Mouse (Mus musculus): ENCODE measurements around the gene Cacnb3. TPM values are rescaled to one million over a fixed set of nuclear protein-coding genes. Genes with fewer than 3 reads are reported as not detected.

Cacnb3 gene
- polyA plus RNA-seq, 1 experiment from 2014 or later, result 15.1 TPM

DNA sequence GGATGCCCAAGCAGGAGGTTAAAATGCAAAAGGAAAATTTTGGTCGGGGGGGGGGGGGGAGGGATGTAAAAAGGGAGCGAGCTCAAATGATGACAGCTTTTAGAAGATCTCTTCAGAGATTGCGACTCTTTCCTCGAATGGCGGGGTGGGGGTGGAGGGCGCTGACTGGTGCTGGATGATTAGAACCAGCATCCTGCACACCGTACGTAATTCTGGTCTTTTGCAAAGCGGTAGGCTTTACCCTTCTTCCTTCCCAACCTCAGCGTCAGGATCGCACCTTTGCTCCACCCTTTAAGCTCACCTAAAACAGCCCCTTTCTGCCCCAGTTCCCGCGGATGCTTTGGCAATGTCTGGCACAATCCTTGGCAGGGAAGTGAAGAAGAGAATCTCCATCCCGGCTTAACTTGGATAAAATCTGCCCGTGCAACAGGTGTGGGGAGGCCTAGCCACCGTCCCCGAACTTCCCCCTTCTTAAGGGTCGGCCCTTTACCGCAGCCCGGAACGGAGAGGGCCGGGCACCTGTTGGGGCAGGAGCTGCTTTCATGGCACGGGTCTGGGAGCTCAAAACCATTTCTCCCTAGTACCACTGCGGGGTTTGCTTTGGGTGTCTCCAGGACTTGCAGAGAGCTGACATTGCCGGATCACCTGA lies 3.3 kb downstream of the Cacnb3 start:
- TF ChIP-seq EP300 (optimal IDR thresholded peaks at IDR 0.05), result no peak
- H3K36me3 ChIP-seq (ENCODE audit: control insufficient read depth, insufficient read depth, low read length), result no peaks in the 10 kb centered on the region
- H3K9me3 ChIP-seq (ENCODE audit: control insufficient read depth, low read length), result no peaks in the 10 kb centered on the region
- peak overlapping the region; percentile 79 for H3K9ac ChIP-seq (ENCODE audit: low read length)
- no peak for DNase-seq (ENCODE audit: low spot score)
- H3K27me3 ChIP-seq (ENCODE audit: control insufficient read depth, insufficient read depth, low read length), result no peaks in the 10 kb centered on the region
- H3K4me1 ChIP-seq (replicated peaks; ENCODE audit: control insufficient read depth, insufficient read depth), result peaks cover 4% of the 10 kb centered on the region
- no peak for ATAC-seq (ENCODE audit: low FRiP score, low TSS enrichment)
- 2% methylated on average over 24 of the region's 25 CpGs for WGBS
- no peak overlapping the region; the same call in 1 of the 2 replicates for H3K27ac ChIP-seq (replicated peaks)
- H3K4me2 ChIP-seq (replicated peaks; ENCODE audit: low read depth), result peak overlapping the region; percentile 96
- H3K4me3 ChIP-seq (ENCODE audit: low read depth, low read length), result peak overlapping the region; percentile 81

DNA sequence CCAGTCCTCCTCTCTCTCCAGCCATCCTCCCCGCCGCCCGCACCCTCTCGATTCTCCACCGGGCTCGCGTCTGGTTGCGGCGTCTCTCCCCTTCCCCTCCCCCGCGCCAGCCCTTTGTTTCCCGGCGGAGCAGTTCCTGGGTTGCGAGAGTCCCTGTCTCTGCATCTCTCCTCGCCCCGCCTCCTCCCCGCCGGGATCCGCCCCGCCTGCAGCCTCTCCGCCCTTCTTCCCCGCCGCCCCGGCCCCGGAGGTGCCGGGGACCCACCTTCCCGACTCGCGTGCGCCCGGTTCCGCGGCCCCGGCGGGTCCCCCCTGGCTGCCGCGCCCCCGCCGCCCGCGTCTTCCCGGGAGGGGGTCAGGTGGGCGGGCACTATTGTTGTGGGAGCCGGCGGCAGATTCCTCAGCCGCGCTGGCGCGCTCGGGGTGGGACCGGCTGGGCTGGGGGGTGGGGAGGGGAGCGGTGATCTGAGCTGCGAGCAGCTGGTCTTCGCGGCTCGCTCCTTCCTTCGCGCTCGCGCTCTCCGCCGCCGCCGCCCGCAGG lies 4.0 kb downstream of the Cacnb3 start:
- Histone ChIP-seq H3K9me3 (ENCODE audit: control insufficient read depth, low read length) (no peaks in the 10 kb centered on the region), H3K36me3 (ENCODE audit: control insufficient read depth, insufficient read depth, low read length) (no peaks in the 10 kb centered on the region), H3K4me2 (replicated peaks; ENCODE audit: low read depth) (peak overlapping the region; percentile 96), H3K27ac (replicated peaks) (peak overlapping the region; percentile 82), H3K27me3 (ENCODE audit: control insufficient read depth, insufficient read depth, low read length) (no peaks in the 10 kb centered on the region), H3K9ac (ENCODE audit: low read length) (peak overlapping the region; percentile 79), H3K4me3 (ENCODE audit: low read depth, low read length) (peak overlapping the region; percentile 81), H3K4me1 (replicated peaks; ENCODE audit: control insufficient read depth, insufficient read depth) (peaks cover 4% of the 10 kb centered on the region)
- TF ChIP-seq CTCF (IDR thresholded peaks at IDR 0.05; ENCODE audit: low read depth), result no peak
- TF ChIP-seq EP300 (optimal IDR thresholded peaks at IDR 0.05), result no peak
- ATAC-seq (ENCODE audit: low FRiP score, low TSS enrichment), result peak; percentile 39; the same call in 1 of the 2 replicates
- peak; percentile 80 for DNase-seq (ENCODE audit: low spot score)
- under 1% methylated on average over 29 of the region's 65 CpGs for WGBS

DNA sequence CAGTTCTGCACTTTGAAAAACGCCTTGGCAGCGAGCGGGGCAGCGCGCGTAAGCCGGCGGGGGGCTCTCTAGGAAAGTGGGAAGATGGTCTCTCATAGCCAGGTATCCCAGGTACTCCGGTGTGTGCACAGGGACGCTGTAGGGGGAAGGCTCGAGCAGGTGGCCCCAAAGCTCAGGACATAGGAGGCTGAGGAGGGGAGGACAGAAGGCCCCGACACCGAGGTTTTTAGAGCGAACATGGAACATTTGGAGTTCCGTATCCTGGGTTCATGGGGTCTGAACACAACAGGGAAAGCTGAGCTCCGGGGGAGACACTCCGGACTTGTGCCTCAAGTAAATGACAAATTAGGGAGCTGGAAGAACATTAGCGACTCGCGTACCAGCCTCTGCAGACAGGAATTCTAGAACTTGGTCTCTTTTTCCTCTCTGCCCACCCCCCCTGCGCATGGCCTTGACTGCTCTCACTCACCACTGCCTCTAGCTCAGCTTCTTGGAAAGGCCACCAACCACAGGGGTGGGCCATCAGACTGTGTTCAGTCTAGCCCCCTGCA lies 4.7 kb downstream of the Cacnb3 start:
- H3K4me3 ChIP-seq (ENCODE audit: low read depth, low read length), result peak overlapping the region; percentile 81
- H3K9me3 ChIP-seq (ENCODE audit: control insufficient read depth, low read length), result no peaks in the 10 kb centered on the region
- no peak overlapping the region; the same call in 1 of the 2 replicates for H3K27ac ChIP-seq (replicated peaks)
- H3K4me1 ChIP-seq (replicated peaks; ENCODE audit: control insufficient read depth, insufficient read depth), result peaks cover 4% of the 10 kb centered on the region
- no peaks in the 10 kb centered on the region for H3K36me3 ChIP-seq (ENCODE audit: control insufficient read depth, insufficient read depth, low read length)
- no peak for TF ChIP-seq EP300 (optimal IDR thresholded peaks at IDR 0.05)
- peak; percentile 6; the same call in 1 of the 2 replicates for TF ChIP-seq CTCF (IDR thresholded peaks at IDR 0.05; ENCODE audit: low read depth)
- no peak for ATAC-seq (ENCODE audit: low FRiP score, low TSS enrichment)
- peak overlapping the region; percentile 96 for H3K4me2 ChIP-seq (replicated peaks; ENCODE audit: low read depth)
- peak overlapping the region; percentile 79 for H3K9ac ChIP-seq (ENCODE audit: low read length)
- 12% methylated on average over 21 of the region's 21 CpGs for WGBS
- DNase-seq (ENCODE audit: low spot score), result no peak
- no peaks in the 10 kb centered on the region for H3K27me3 ChIP-seq (ENCODE audit: control insufficient read depth, insufficient read depth, low read length)

DNA sequence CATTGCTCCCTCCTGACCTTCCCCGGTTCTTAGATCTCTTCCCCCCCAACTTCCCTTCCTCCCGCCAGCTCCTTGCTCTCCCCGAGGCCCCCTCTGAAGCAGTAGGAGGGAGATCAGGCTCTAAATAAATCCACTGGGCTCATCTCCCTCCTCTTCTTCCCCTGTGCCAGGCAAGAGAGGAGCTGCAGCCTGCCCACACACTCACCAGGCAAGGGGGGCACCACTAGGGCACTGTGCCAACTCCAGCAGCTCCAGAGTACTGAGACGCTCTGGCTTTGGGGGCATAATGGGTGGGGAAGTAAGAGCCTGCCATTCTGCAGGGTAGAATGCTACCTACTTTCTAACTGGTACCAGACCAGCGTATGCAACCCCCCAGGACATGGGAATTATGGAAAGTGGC lies 5.9 kb downstream of the Cacnb3 start:
- H3K4me2 ChIP-seq (replicated peaks; ENCODE audit: low read depth), result no peak overlapping the region
- H3K27me3 ChIP-seq (ENCODE audit: control insufficient read depth, insufficient read depth, low read length), result no peaks in the 10 kb centered on the region
- 59% methylated on average over 5 of the region's 5 CpGs for WGBS
- DNase-seq (ENCODE audit: low spot score) (no peak), ATAC-seq (ENCODE audit: low FRiP score, low TSS enrichment) (no peak)
- H3K9me3 ChIP-seq (ENCODE audit: control insufficient read depth, low read length), result no peaks in the 10 kb centered on the region
- TF ChIP-seq EP300 (optimal IDR thresholded peaks at IDR 0.05) (no peak), CTCF (IDR thresholded peaks at IDR 0.05; ENCODE audit: low read depth) (no peak)
- H3K4me1 ChIP-seq (replicated peaks; ENCODE audit: control insufficient read depth, insufficient read depth), result peaks cover 4% of the 10 kb centered on the region
- H3K36me3 ChIP-seq (ENCODE audit: control insufficient read depth, insufficient read depth, low read length), result no peaks in the 10 kb centered on the region
- no peak overlapping the region for H3K4me3 ChIP-seq (ENCODE audit: low read depth, low read length)
- H3K9ac ChIP-seq (ENCODE audit: low read length), result no peak overlapping the region
- no peak overlapping the region for H3K27ac ChIP-seq (replicated peaks)

DNA sequence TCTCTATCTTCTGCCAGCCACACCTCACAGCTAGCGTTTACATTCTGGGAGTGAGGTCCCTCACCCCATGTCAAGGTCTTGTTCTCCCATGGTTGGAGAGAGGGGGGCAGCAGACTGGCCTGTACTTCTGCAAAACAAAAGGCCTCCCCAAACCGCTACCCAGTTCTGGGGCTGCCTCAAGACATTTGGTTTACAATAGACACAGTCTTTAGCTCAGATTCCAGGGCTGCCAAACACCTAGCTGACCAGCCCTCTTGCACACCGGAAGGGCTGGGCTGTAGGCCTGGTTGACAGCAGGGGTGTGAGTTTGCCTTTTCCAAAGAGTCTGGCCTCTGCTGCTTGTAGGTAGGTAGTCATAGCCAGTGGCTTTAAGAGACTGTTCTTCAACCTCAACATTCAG lies 6.5 kb downstream of the Cacnb3 start:
- no peaks in the 10 kb centered on the region for H3K27me3 ChIP-seq (ENCODE audit: control insufficient read depth, insufficient read depth, low read length)
- TF ChIP-seq EP300 (optimal IDR thresholded peaks at IDR 0.05) (no peak), CTCF (IDR thresholded peaks at IDR 0.05; ENCODE audit: low read depth) (no peak)
- 0 out of 2 replicates have a peak, but pooled peaks cover 5% of the 10 kb centered on the region for H3K36me3 ChIP-seq (ENCODE audit: control insufficient read depth, insufficient read depth, low read length)
- 54% methylated on average over 3 of the region's 3 CpGs for WGBS
- no peak overlapping the region for H3K27ac ChIP-seq (replicated peaks)
- no peak overlapping the region for H3K9ac ChIP-seq (ENCODE audit: low read length)
- H3K4me2 ChIP-seq (replicated peaks; ENCODE audit: low read depth), result no peak overlapping the region
- no peaks in the 10 kb centered on the region for H3K4me1 ChIP-seq (replicated peaks; ENCODE audit: control insufficient read depth, insufficient read depth)
- H3K4me3 ChIP-seq (ENCODE audit: low read depth, low read length), result no peak overlapping the region
- DNase-seq (ENCODE audit: low spot score) (no peak), ATAC-seq (ENCODE audit: low FRiP score, low TSS enrichment) (no peak)
- no peaks in the 10 kb centered on the region for H3K9me3 ChIP-seq (ENCODE audit: control insufficient read depth, low read length)

DNA sequence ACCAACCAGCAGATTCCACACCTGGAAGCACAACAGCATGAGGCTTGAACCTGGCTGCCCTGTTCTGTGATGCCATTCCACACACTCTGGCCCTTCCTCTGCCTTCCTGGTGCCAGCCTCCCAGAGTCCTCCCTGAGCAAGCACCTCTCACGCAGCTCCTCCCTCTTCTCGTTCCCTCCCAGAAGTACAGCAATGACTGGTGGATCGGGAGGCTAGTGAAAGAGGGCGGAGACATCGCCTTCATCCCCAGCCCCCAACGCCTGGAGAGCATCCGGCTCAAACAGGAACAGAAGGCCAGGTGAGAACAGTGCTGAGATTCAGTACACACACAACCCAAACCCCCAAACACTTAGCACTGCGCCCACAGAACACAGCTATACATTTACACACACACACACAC lies 9.5 kb downstream of the Cacnb3 start:
- H3K9ac ChIP-seq (ENCODE audit: low read length), result no peak overlapping the region
- H3K4me1 ChIP-seq (replicated peaks; ENCODE audit: control insufficient read depth, insufficient read depth), result no peaks in the 10 kb centered on the region
- H3K27ac ChIP-seq (replicated peaks), result no peak overlapping the region; the same call in 1 of the 2 replicates
- peak; percentile 89 for ATAC-seq (ENCODE audit: low FRiP score, low TSS enrichment)
- no peaks in the 10 kb centered on the region for H3K9me3 ChIP-seq (ENCODE audit: control insufficient read depth, low read length)
- DNase-seq (ENCODE audit: low spot score), result peak; percentile 88
- no peak overlapping the region for H3K4me2 ChIP-seq (replicated peaks; ENCODE audit: low read depth)
- peaks cover 15% of the 10 kb centered on the region for H3K36me3 ChIP-seq (ENCODE audit: control insufficient read depth, insufficient read depth, low read length)
- 38% methylated on average over 8 of the region's 8 CpGs for WGBS
- no peaks in the 10 kb centered on the region for H3K27me3 ChIP-seq (ENCODE audit: control insufficient read depth, insufficient read depth, low read length)
- H3K4me3 ChIP-seq (ENCODE audit: low read depth, low read length), result no peak overlapping the region
- TF ChIP-seq EP300 (optimal IDR thresholded peaks at IDR 0.05), result no peak
- no peak for TF ChIP-seq CTCF (IDR thresholded peaks at IDR 0.05; ENCODE audit: low read depth)
